Mouse (Mus musculus) embryo, embryonic 11.5 days (tissue): ENCODE results near the gene Ebi3.

Source experiments
- DNase-seq: peaks from one replicate; pipeline ENCODE4 v3.0.0-alpha.2; 2012; ENCODE audit warnings: low read depth, low spot score

The Ebi3 gene

DNA sequence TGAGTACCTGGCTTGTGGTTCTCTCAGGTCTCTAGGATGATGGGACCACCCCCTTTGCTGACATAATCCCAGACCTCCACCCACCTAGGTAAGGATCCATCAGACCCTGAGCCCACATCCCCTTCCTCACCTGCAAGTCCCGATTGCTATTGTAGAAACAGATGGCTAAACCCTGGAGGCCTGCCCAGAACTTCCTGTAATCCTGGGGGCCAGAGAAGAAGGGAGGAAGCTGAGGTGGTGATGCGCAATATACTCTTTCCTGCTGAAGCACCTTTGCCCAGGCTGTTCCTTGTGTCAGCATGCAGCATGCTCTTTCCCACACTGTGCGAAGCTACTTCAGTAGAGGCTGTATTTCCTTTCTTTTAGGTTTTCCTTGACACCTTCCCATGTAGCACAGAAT lies 50.6 kb downstream of the Ebi3 start:
- no peak for DNase-seq

GRCm38 (mm10) chr17:56005415-56006061 lies 53.1 kb downstream of the Ebi3 start, which contains the start of the genes Stap2 and Mpnd:
Gene Stap2 (minus strand): TSS chr17:56005584.
Gene Mpnd (plus strand): TSS chr17:56005711.
- DNase-seq: peak; percentile 92
